Mouse (Mus musculus) heart, embryonic 11.5 days (tissue): ENCODE measurements at regions not wholly inside any gene's neighbourhood (a gene's known extent, or its start where the extent isn't known, plus 50 kb on each side); places are given as distances from the start of the nearest gene placed in this dataset.

ENCODE experiments used
- ATAC-seq: fragments of 200-750 bp; cut with Nextera tagmentation; replicated peaks from 2 replicates; pipeline ENCODE4 v1.8.0; 2017; ENCODE audit warnings: moderate library complexity; ENCODE audit not compliant: insufficient number of reproducible peaks, low FRiP score, low TSS enrichment
- H3K27ac ChIP-seq: fragments of 300-500 bp; sonication (generic); 2 replicates; pipeline ENCODE4 v1.5.1; 2014; ENCODE audit warnings: mild to moderate bottlenecking, low read depth, low read length
- H3K27me3 ChIP-seq: fragments of 300-500 bp; sonication (generic); 2 replicates; pipeline ENCODE4 v1.6.1; 2014; ENCODE audit warnings: mild to moderate bottlenecking, low read length, mixed read lengths; ENCODE audit not compliant: control insufficient read depth, insufficient read depth
- H3K36me3 ChIP-seq: fragments of 300-500 bp; sonication (generic); 2 replicates; pipeline ENCODE4 v1.6.1; 2014; ENCODE audit warnings: mild to moderate bottlenecking, low read length, moderate library complexity, mixed read lengths; ENCODE audit not compliant: control insufficient read depth, insufficient read depth
- H3K4me1 ChIP-seq: fragments of 300-500 bp; sonication (generic); 2 replicates; pipeline ENCODE4 v1.6.1; 2014; ENCODE audit warnings: low read length; ENCODE audit not compliant: control insufficient read depth, insufficient read depth
- H3K4me2 ChIP-seq: fragments of 300-500 bp; sonication (generic); 2 replicates; pipeline ENCODE4 v1.6.1; 2014; ENCODE audit warnings: mild to moderate bottlenecking, moderate library complexity
- H3K4me3 ChIP-seq: fragments of 300-500 bp; sonication (generic); 2 replicates; pipeline ENCODE4 v1.5.1; 2014; ENCODE audit warnings: low read depth, low read length
- H3K9ac ChIP-seq: fragments of 300-500 bp; sonication (generic); 2 replicates; pipeline ENCODE4 v1.6.1; 2014; ENCODE audit warnings: mild to moderate bottlenecking, low read depth, low read length, moderate library complexity
- H3K9me3 ChIP-seq: fragments of 300-500 bp; sonication (generic); replicated peaks from 2 replicates; pipeline ENCODE4 v1.6.1; 2016; ENCODE audit warnings: low read length; ENCODE audit not compliant: control insufficient read depth
- WGBS: fragments of 180-500 bp; shearing (Covaris S2); extraction: QIAGEN DNeasy Blood & Tissue Kit; methylation state at CpG from one replicate; pipeline ENCODE4 v1.1.7; 2014; ENCODE audit not compliant: insufficient replicate concordance; 5-methylcytosine and 5-hydroxymethylcytosine counted together

- 88% methylated on average over 8 of the region's 8 CpGs for WGBS
- no peak for ATAC-seq
- Histone ChIP-seq H3K9me3 (no peaks in the 10 kb centered on the region), H3K9ac (no peak overlapping the region), H3K36me3 (no peaks in the 10 kb centered on the region), H3K4me1 (no peaks in the 10 kb centered on the region), H3K27ac (no peak overlapping the region), H3K4me2 (no peak overlapping the region), H3K4me3 (no peak overlapping the region), H3K27me3 (no peaks in the 10 kb centered on the region)
Measured at GRCm38 (mm10) chr9:117693001-117693400, 63.3 kb upstream of the Rbms3 start.

GRCm38 (mm10) chr9:117692486-117692885 lies 62.8 kb upstream of the Rbms3 start:
- no peak overlapping the region for H3K27ac ChIP-seq
- WGBS: 76% methylated on average over 9 of the region's 9 CpGs
- no peak for ATAC-seq

DNA sequence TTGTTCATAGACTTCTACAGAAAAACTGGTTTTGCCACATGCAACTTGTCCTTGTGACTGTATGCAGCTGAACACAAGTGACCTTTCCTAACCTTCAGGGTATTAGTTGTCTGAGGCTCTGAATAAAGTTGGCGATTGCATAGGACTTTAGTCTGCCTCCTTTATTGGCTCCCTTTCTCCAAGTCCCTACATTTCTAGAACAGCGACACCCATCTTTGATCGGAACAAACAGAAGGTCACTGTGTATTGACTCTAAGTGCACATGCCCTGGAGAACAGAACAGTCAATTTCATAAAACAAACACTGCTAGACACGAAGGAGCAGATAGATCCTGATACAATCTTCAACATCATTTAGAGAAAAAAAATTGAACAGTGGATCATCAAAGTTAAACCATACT lies 60.2 kb upstream of the Rbms3 start:
- no peak overlapping the region for H3K9ac ChIP-seq
- H3K4me3 ChIP-seq: no peak overlapping the region
- ATAC-seq: no peak
- no peaks in the 10 kb centered on the region for H3K36me3 ChIP-seq
- no peaks in the 10 kb centered on the region for H3K9me3 ChIP-seq
- WGBS: 74% methylated on average over 4 of the region's 4 CpGs
- H3K27me3 ChIP-seq: no peaks in the 10 kb centered on the region
- no peak overlapping the region for H3K27ac ChIP-seq
- H3K4me1 ChIP-seq: no peaks in the 10 kb centered on the region
- H3K4me2 ChIP-seq: no peak overlapping the region

More at GRCm38 (mm10) chr9:117692486-117692885, 62.8 kb upstream of the Rbms3 start:
- Histone ChIP-seq H3K9me3 (no peaks in the 10 kb centered on the region), H3K36me3 (no peaks in the 10 kb centered on the region), H3K4me2 (no peak overlapping the region), H3K4me1 (no peaks in the 10 kb centered on the region), H3K4me3 (no peak overlapping the region), H3K27me3 (no peaks in the 10 kb centered on the region), H3K9ac (no peak overlapping the region)
